Mouse (Mus musculus) CD4-positive, CD25-positive, alpha-beta regulatory T cell, adult 4 months (primary cell): Measurements from ENCODE around the gene Lrrc29. TPM values are rescaled to one million over a fixed set of nuclear protein-coding genes. Genes with fewer than 3 reads are reported as not detected.

Experiments used
- ATAC-seq: one replicate; pipeline ENCODE4 v1.8.0; 2017
- polyA plus RNA-seq, 2 experiments: library from polyadenylated mRNA; unstranded; fragments of 100-300 nt; shearing (Covaris generic); gene quantifications; one replicate each; pipeline ENCODE4 v1.2.1; 2017

The Lrrc29 gene
- polyA plus RNA-seq, 2 experiments from 2014 or later, result 1.7 to 6.2 TPM

GRCm38 (mm10) chr8:105343791-105344574 is 17.9 kb upstream of the Lrrc29 start:
- ATAC-seq, result no peak

GRCm38 (mm10) chr8:105342768-105343167 is 16.7 kb upstream of the Lrrc29 start:
- no peak for ATAC-seq

GRCm38 (mm10) chr8:105341399-105341798 is 15.3 kb upstream of the Lrrc29 start:
- ATAC-seq, result no peak

- no peak for ATAC-seq
Observed at GRCm38 (mm10) chr8:105339886-105340635, 14.0 kb upstream of the Lrrc29 start.

GRCm38 (mm10) chr8:105338992-105339391 is 12.9 kb upstream of the Lrrc29 start:
- no peak for ATAC-seq

- no peak for ATAC-seq
Observed at GRCm38 (mm10) chr8:105336373-105337130, 10.5 kb upstream of the Lrrc29 start.

- ATAC-seq, result no peak
Observed at GRCm38 (mm10) chr8:105332523-105332922, 6.4 kb upstream of the Lrrc29 start.

GRCm38 (mm10) chr8:105331931-105332330 is 5.9 kb upstream of the Lrrc29 start:
- ATAC-seq, result no peak

- ATAC-seq, result no peak
Observed at GRCm38 (mm10) chr8:105331469-105331868, 5.4 kb upstream of the Lrrc29 start.

- ATAC-seq, result no peak
Observed at GRCm38 (mm10) chr8:105330325-105330724, 4.2 kb upstream of the Lrrc29 start.

- ATAC-seq, result no peak
Observed at GRCm38 (mm10) chr8:105326968-105327367, 890 bp upstream of the Lrrc29 start.

GRCm38 (mm10) chr8:105325641-105326093 is 411 bp downstream of the Lrrc29 start:
- peak; percentile 7 for ATAC-seq

- ATAC-seq, result no peak
Observed at GRCm38 (mm10) chr8:105323183-105323582, 2.9 kb downstream of the Lrrc29 start.

- no peak for ATAC-seq
Observed at GRCm38 (mm10) chr8:105318662-105319190, 7.4 kb downstream of the Lrrc29 start.

GRCm38 (mm10) chr8:105317941-105318340 is 8.1 kb downstream of the Lrrc29 start:
- no peak for ATAC-seq

GRCm38 (mm10) chr8:105315073-105315769 is 10.9 kb downstream of the Lrrc29 start:
- no peak for ATAC-seq

- ATAC-seq, result no peak
Observed at GRCm38 (mm10) chr8:105313622-105314402, 12.3 kb downstream of the Lrrc29 start.

- ATAC-seq, result no peak
Observed at GRCm38 (mm10) chr8:105312891-105313481, 13.1 kb downstream of the Lrrc29 start.

- ATAC-seq, result no peak
Observed at GRCm38 (mm10) chr8:105311718-105312117, 14.4 kb downstream of the Lrrc29 start.

GRCm38 (mm10) chr8:105310118-105310517 is 16.0 kb downstream of the Lrrc29 start:
- no peak for ATAC-seq
